Mouse (Mus musculus) granulocyte monocyte progenitor cell, adult 5-6 weeks (primary cell): ENCODE measurements around the gene Rnase12. TPM values are rescaled to one million over a fixed set of nuclear protein-coding genes. Genes with fewer than 3 reads are reported as not detected.
A peak's percentile ranks its signal among the peaks of the same experiment; 100 is the strongest.
"Not testable (repeated sequence)": the region's sequence is repeated elsewhere in the genome, so short reads cannot be mapped to it uniquely, and the experiment has no call there.

Experiments used
- ATAC-seq: replicated peaks from 2 replicates; pipeline ENCODE4 v1.8.0; 2016; ENCODE audit warnings: mild to moderate bottlenecking, moderate TSS enrichment, inconsistent platforms; ENCODE audit not compliant: poor library complexity, severe bottlenecking
- total RNA-seq, 2 experiments: library from RNA; stranded (forward) in 1 of 2; stranded (reverse) in 1 of 2; fragments of 200-712, 200-1000 nt in 1 of 2; fragments of >200 nt in 1 of 2; fragmentation: Nextera tagmentation in 1 of 2; gene quantifications; 2 replicates each; pipeline ENCODE4 v1.2.3; 2014 to 2017

Gene Rnase12
- total RNA-seq, 2 experiments from 2014 or later, result 12.6 to 27.0 TPM

- peak; percentile 96 for ATAC-seq
Measured at GRCm38 (mm10) chr14:51026391-51027133, 30.9 kb downstream of the Rnase12 start.

- no peak for ATAC-seq
Measured at GRCm38 (mm10) chr14:51024820-51025219, 32.6 kb downstream of the Rnase12 start.

- ATAC-seq, result no peak
Measured at GRCm38 (mm10) chr14:51023457-51023856, 34.0 kb downstream of the Rnase12 start.

GRCm38 (mm10) chr14:51017256-51017655 is 40.2 kb downstream of the Rnase12 start:
- ATAC-seq, result no peak

GRCm38 (mm10) chr14:51015780-51016179 is 41.7 kb downstream of the Rnase12 start:
- no peak for ATAC-seq

GRCm38 (mm10) chr14:51014724-51015123 is 42.7 kb downstream of the Rnase12 start:
- not testable (repeated sequence) for ATAC-seq

- ATAC-seq, result peak; percentile 65
Measured at GRCm38 (mm10) chr14:51009572-51009971, 47.9 kb downstream of the Rnase12 start.

- ATAC-seq, result no peak
Measured at GRCm38 (mm10) chr14:51008781-51009180, 48.7 kb downstream of the Rnase12 start.

GRCm38 (mm10) chr14:51007914-51008713 is 49.3 kb downstream of the Rnase12 start:
- peak; percentile 83 for ATAC-seq

GRCm38 (mm10) chr14:51007152-51007801 is 50.2 kb downstream of the Rnase12 start, which contains the start of gene Rnase10:
TSS of gene Rnase10 (plus strand) at chr14:51007751.
- no peak for ATAC-seq

Other genes starting within 250 kb of the Rnase12 start
- gene Ccnb1ip1, start 249.9 kb downstream of the Rnase12 start, total RNA-seq (2014; fragmentation: Nextera tagmentation), result not detected in 2 replicates
- gene Ccnb1ip1, start 249.9 kb downstream of the Rnase12 start, total RNA-seq (2017), result not detected in 2 replicates
- 61.2 and 110 TPM in 2 replicates for gene Parp2, start 249.8 kb downstream of the Rnase12 start, total RNA-seq (2014; fragmentation: Nextera tagmentation)
- 85.2 and 92.3 TPM in 2 replicates for gene Parp2, start 249.8 kb downstream of the Rnase12 start, total RNA-seq (2017)
- 41.8 and 54.2 TPM in 2 replicates for gene Tep1, start 187.1 kb downstream of the Rnase12 start, total RNA-seq (2014; fragmentation: Nextera tagmentation)
- 17.4 and 21.1 TPM in 2 replicates for gene Tep1, start 187.1 kb downstream of the Rnase12 start, total RNA-seq (2017)
- 0.17 TPM in 1 of 2 replicates, not detected in the other for gene Klhl33, start 160.2 kb downstream of the Rnase12 start, total RNA-seq (2014; fragmentation: Nextera tagmentation)
- gene Klhl33, start 160.2 kb downstream of the Rnase12 start, total RNA-seq (2017), result 0.10 and 0.73 TPM in 2 replicates
- gene Osgep, start 132.8 kb downstream of the Rnase12 start, total RNA-seq (2014; fragmentation: Nextera tagmentation), result 77.5 and 111 TPM in 2 replicates
- gene Osgep, start 132.8 kb downstream of the Rnase12 start, total RNA-seq (2017), result 110 and 118 TPM in 2 replicates
- 214 and 260 TPM in 2 replicates for gene Apex1, start 132.7 kb downstream of the Rnase12 start, total RNA-seq (2014; fragmentation: Nextera tagmentation)
- 202 and 229 TPM in 2 replicates for gene Apex1, start 132.7 kb downstream of the Rnase12 start, total RNA-seq (2017)
- gene Pip4p1, start 126.8 kb downstream of the Rnase12 start, total RNA-seq (2014; fragmentation: Nextera tagmentation), result 48.4 and 72.7 TPM in 2 replicates
- 20.9 and 25.0 TPM in 2 replicates for gene Pip4p1, start 126.8 kb downstream of the Rnase12 start, total RNA-seq (2017)
- 179 and 257 TPM in 2 replicates for gene Pnp, start 126.6 kb downstream of the Rnase12 start, total RNA-seq (2014; fragmentation: Nextera tagmentation)
- gene Pnp, start 126.6 kb downstream of the Rnase12 start, total RNA-seq (2017), result 252 and 259 TPM in 2 replicates
- gene Gm49342, start 113.1 kb downstream of the Rnase12 start, total RNA-seq (2014; fragmentation: Nextera tagmentation), result not detected in 2 replicates
- 68.4 TPM in 1 of 2 replicates, not detected in the other for gene Gm49342, start 113.1 kb downstream of the Rnase12 start, total RNA-seq (2017)
- 5.4 and 16.2 TPM in 2 replicates for gene Pnp2, start 101.7 kb downstream of the Rnase12 start, total RNA-seq (2014; fragmentation: Nextera tagmentation)
- 4.3 and 5.3 TPM in 2 replicates for gene Pnp2, start 101.7 kb downstream of the Rnase12 start, total RNA-seq (2017)
- not detected in 2 replicates for gene Rnase10, start 49.9 kb downstream of the Rnase12 start, total RNA-seq (2014; fragmentation: Nextera tagmentation)
- 2.5 and 3.2 TPM in 2 replicates for gene Rnase10, start 49.9 kb downstream of the Rnase12 start, total RNA-seq (2017)
- not detected in 2 replicates for gene Rnase9, start 15.8 kb downstream of the Rnase12 start, total RNA-seq (2014; fragmentation: Nextera tagmentation)
- gene Rnase9, start 15.8 kb downstream of the Rnase12 start, total RNA-seq (2017), result not detected in 2 replicates
- not detected in 2 replicates for gene Rnase11, start 7.5 kb downstream of the Rnase12 start, total RNA-seq (2014; fragmentation: Nextera tagmentation)
- not detected in 2 replicates for gene Rnase11, start 7.5 kb downstream of the Rnase12 start, total RNA-seq (2017)
- gene Olfr750, start 16.8 kb upstream of the Rnase12 start, total RNA-seq (2014; fragmentation: Nextera tagmentation), result not detected in 2 replicates
- not detected in 2 replicates for gene Olfr750, start 16.8 kb upstream of the Rnase12 start, total RNA-seq (2017)
- gene Rnase4, start 33.4 kb upstream of the Rnase12 start, total RNA-seq (2014; fragmentation: Nextera tagmentation), result 1.7 and 6.8 TPM in 2 replicates
- gene Rnase4, start 33.4 kb upstream of the Rnase12 start, total RNA-seq (2017), result 2.5 and 2.9 TPM in 2 replicates
- gene Ang, start 33.5 kb upstream of the Rnase12 start, total RNA-seq (2014; fragmentation: Nextera tagmentation), result 0.45 TPM in 1 of 2 replicates, not detected in the other
- 1.4 and 1.8 TPM in 2 replicates for gene Ang, start 33.5 kb upstream of the Rnase12 start, total RNA-seq (2017)
- not detected in 2 replicates for gene Eddm3b, start 56.8 kb upstream of the Rnase12 start, total RNA-seq (2014; fragmentation: Nextera tagmentation)
- gene Eddm3b, start 56.8 kb upstream of the Rnase12 start, total RNA-seq (2017), result not detected in 2 replicates
- 1.2 and 6.1 TPM in 2 replicates for gene Rnase6, start 66.2 kb upstream of the Rnase12 start, total RNA-seq (2014; fragmentation: Nextera tagmentation)
- gene Rnase6, start 66.2 kb upstream of the Rnase12 start, total RNA-seq (2017), result 8.2 and 10.0 TPM in 2 replicates
- not detected in 2 replicates for gene Rnase1, start 89.1 kb upstream of the Rnase12 start, total RNA-seq (2014; fragmentation: Nextera tagmentation)
- not detected in 2 replicates for gene Rnase1, start 89.1 kb upstream of the Rnase12 start, total RNA-seq (2017)
- not detected in 2 replicates for gene Rnase2b, start 104.6 kb upstream of the Rnase12 start, total RNA-seq (2014; fragmentation: Nextera tagmentation)
- not detected in 2 replicates for gene Rnase2b, start 104.6 kb upstream of the Rnase12 start, total RNA-seq (2017)
- not detected in 2 replicates for gene Ang2, start 141.5 kb upstream of the Rnase12 start, total RNA-seq (2014; fragmentation: Nextera tagmentation)
- not detected in 2 replicates for gene Ang2, start 141.5 kb upstream of the Rnase12 start, total RNA-seq (2017)
- not detected in 2 replicates for gene Ear14, start 145.7 kb upstream of the Rnase12 start, total RNA-seq (2014; fragmentation: Nextera tagmentation)
- not detected in 2 replicates for gene Ear14, start 145.7 kb upstream of the Rnase12 start, total RNA-seq (2017)
- not detected in 2 replicates for gene Rnase2a, start 198.5 kb upstream of the Rnase12 start, total RNA-seq (2014; fragmentation: Nextera tagmentation)
- not detected in 2 replicates for gene Rnase2a, start 198.5 kb upstream of the Rnase12 start, total RNA-seq (2017)